Mouse (Mus musculus): ENCODE results near the gene Clec10a. TPM values are rescaled to one million over a fixed set of nuclear protein-coding genes. Genes with fewer than 3 reads are reported as not detected.
A peak's percentile ranks its signal among the peaks of the same experiment; 100 is the strongest.

Gene Clec10a
- polyA plus RNA-seq, 1 experiment, result 15.1 TPM

- WGBS, result 7% methylated on average over 26 of the region's 26 CpGs
- no peak overlapping the region for H3K27ac ChIP-seq (ENCODE audit: control insufficient read depth, insufficient read depth, low read depth, low read length, poor library complexity)
- no peaks in the 10 kb centered on the region for H3K4me1 ChIP-seq (ENCODE audit: control insufficient read depth, insufficient read depth, low read length)
- H3K4me3 ChIP-seq (replicated peaks; ENCODE audit: control insufficient read depth, low read depth, low read length), result no peak overlapping the region
- TF ChIP-seq CTCF (IDR thresholded peaks at IDR 0.05; ENCODE audit: control insufficient read depth, insufficient read depth, low read length), result no peak
- TF ChIP-seq POLR2A (IDR thresholded peaks at IDR 0.05; ENCODE audit: borderline replicate concordance, control insufficient read depth, low read depth, low read length), result no peak
Measured at GRCm38 (mm10) chr11:70213736-70214135, 57.7 kb downstream of the Clec10a start.

GRCm38 (mm10) chr11:70214191-70214855 lies 58.3 kb downstream of the Clec10a start:
- H3K4me1 ChIP-seq (ENCODE audit: control insufficient read depth, insufficient read depth, low read length), result no peaks in the 10 kb centered on the region
- no peak overlapping the region for H3K27ac ChIP-seq (ENCODE audit: control insufficient read depth, insufficient read depth, low read depth, low read length, poor library complexity)
- WGBS, result 2% methylated on average over 46 of the region's 46 CpGs
- TF ChIP-seq CTCF (IDR thresholded peaks at IDR 0.05; ENCODE audit: control insufficient read depth, insufficient read depth, low read length) (no peak), POLR2A (IDR thresholded peaks at IDR 0.05; ENCODE audit: borderline replicate concordance, control insufficient read depth, low read depth, low read length) (no peak)
- H3K4me3 ChIP-seq (replicated peaks; ENCODE audit: control insufficient read depth, low read depth, low read length), result no peak overlapping the region

GRCm38 (mm10) chr11:70214856-70215209 lies 58.8 kb downstream of the Clec10a start:
- WGBS, result 13% methylated on average over 18 of the region's 18 CpGs
- no peaks in the 10 kb centered on the region for H3K4me1 ChIP-seq (ENCODE audit: control insufficient read depth, insufficient read depth, low read length)
- no peak overlapping the region for H3K4me3 ChIP-seq (replicated peaks; ENCODE audit: control insufficient read depth, low read depth, low read length)
- TF ChIP-seq POLR2A (IDR thresholded peaks at IDR 0.05; ENCODE audit: borderline replicate concordance, control insufficient read depth, low read depth, low read length), result no peak
- no peak overlapping the region for H3K27ac ChIP-seq (ENCODE audit: control insufficient read depth, insufficient read depth, low read depth, low read length, poor library complexity)

- 36% methylated on average over 22 of the region's 22 CpGs for WGBS
- no peak overlapping the region for H3K27ac ChIP-seq (ENCODE audit: control insufficient read depth, insufficient read depth, low read depth, low read length, poor library complexity)
- H3K4me3 ChIP-seq (replicated peaks; ENCODE audit: control insufficient read depth, low read depth, low read length), result no peak overlapping the region
- H3K4me1 ChIP-seq (ENCODE audit: control insufficient read depth, insufficient read depth, low read length), result 0 out of 2 replicates have a peak, but pooled peaks cover 1% of the 10 kb centered on the region
- TF ChIP-seq CTCF (IDR thresholded peaks at IDR 0.05; ENCODE audit: control insufficient read depth, insufficient read depth, low read length), result no peak
- no peak for TF ChIP-seq POLR2A (IDR thresholded peaks at IDR 0.05; ENCODE audit: borderline replicate concordance, control insufficient read depth, low read depth, low read length)
Measured at GRCm38 (mm10) chr11:70215301-70215700, 59.3 kb downstream of the Clec10a start.

- WGBS, result 79% methylated on average over 3 of the region's 3 CpGs
- Histone ChIP-seq H3K4me3 (replicated peaks; ENCODE audit: control insufficient read depth, low read depth, low read length) (no peak overlapping the region), H3K4me1 (ENCODE audit: control insufficient read depth, insufficient read depth, low read length) (0 out of 2 replicates have a peak, but pooled peaks cover 1% of the 10 kb centered on the region), H3K27ac (ENCODE audit: control insufficient read depth, insufficient read depth, low read depth, low read length, poor library complexity) (no peak overlapping the region)
- TF ChIP-seq POLR2A (IDR thresholded peaks at IDR 0.05; ENCODE audit: borderline replicate concordance, control insufficient read depth, low read depth, low read length) (no peak), CTCF (IDR thresholded peaks at IDR 0.05; ENCODE audit: control insufficient read depth, insufficient read depth, low read length) (no peak)
Measured at GRCm38 (mm10) chr11:70216103-70216502, 60.1 kb downstream of the Clec10a start.

GRCm38 (mm10) chr11:70218039-70218438 lies 62.0 kb downstream of the Clec10a start:
- H3K27ac ChIP-seq (ENCODE audit: control insufficient read depth, insufficient read depth, low read depth, low read length, poor library complexity), result no peak overlapping the region
- no peak overlapping the region for H3K4me3 ChIP-seq (replicated peaks; ENCODE audit: control insufficient read depth, low read depth, low read length)
- 81% methylated on average over 4 of the region's 4 CpGs for WGBS
- H3K4me1 ChIP-seq (ENCODE audit: control insufficient read depth, insufficient read depth, low read length), result peaks cover 1% of the 10 kb centered on the region; the same call in 1 of the 2 replicates
- TF ChIP-seq CTCF (IDR thresholded peaks at IDR 0.05; ENCODE audit: control insufficient read depth, insufficient read depth, low read length), result no peak
- no peak for TF ChIP-seq POLR2A (IDR thresholded peaks at IDR 0.05; ENCODE audit: borderline replicate concordance, control insufficient read depth, low read depth, low read length)

GRCm38 (mm10) chr11:70218741-70219470 lies 62.9 kb downstream of the Clec10a start:
- 85% methylated on average over 15 of the region's 15 CpGs for WGBS
- TF ChIP-seq CTCF (IDR thresholded peaks at IDR 0.05; ENCODE audit: control insufficient read depth, insufficient read depth, low read length), result no peak
- TF ChIP-seq POLR2A (IDR thresholded peaks at IDR 0.05; ENCODE audit: borderline replicate concordance, control insufficient read depth, low read depth, low read length), result no peak
- peaks cover 4% of the 10 kb centered on the region; the same call in 1 of the 2 replicates for H3K4me1 ChIP-seq (ENCODE audit: control insufficient read depth, insufficient read depth, low read length)
- no peak overlapping the region for H3K27ac ChIP-seq (ENCODE audit: control insufficient read depth, insufficient read depth, low read depth, low read length, poor library complexity)
- no peak overlapping the region for H3K4me3 ChIP-seq (replicated peaks; ENCODE audit: control insufficient read depth, low read depth, low read length)

GRCm38 (mm10) chr11:70219873-70220272 lies 63.9 kb downstream of the Clec10a start:
- Histone ChIP-seq H3K4me1 (ENCODE audit: control insufficient read depth, insufficient read depth, low read length) (peaks cover 4% of the 10 kb centered on the region; the same call in 1 of the 2 replicates), H3K4me3 (replicated peaks; ENCODE audit: control insufficient read depth, low read depth, low read length) (peak overlapping the region; percentile 72), H3K27ac (ENCODE audit: control insufficient read depth, insufficient read depth, low read depth, low read length, poor library complexity) (no peak overlapping the region)
- WGBS, result 65% methylated on average over 7 of the region's 7 CpGs
- TF ChIP-seq POLR2A (IDR thresholded peaks at IDR 0.05; ENCODE audit: borderline replicate concordance, control insufficient read depth, low read depth, low read length) (no peak), CTCF (IDR thresholded peaks at IDR 0.05; ENCODE audit: control insufficient read depth, insufficient read depth, low read length) (no peak)

Measured in bone marrow, adult 2 months (tissue).